Mouse (Mus musculus) layer of hippocampus, adult 8-10 months (tissue): ENCODE results near the gene Scn8a. TPM values are rescaled to one million over a fixed set of nuclear protein-coding genes. Genes with fewer than 3 reads are reported as not detected.
A peak's percentile ranks its signal among the peaks of the same experiment; 100 is the strongest.

Source experiments
- DNase-seq, 2 experiments: peaks; one replicate each; pipeline ENCODE4 v3.0.0; 2022; ENCODE audit warnings: low spot score in 2 of 2
- total RNA-seq, 4 experiments: library from RNA; stranded (reverse); gene quantifications; 2 replicates each; pipeline ENCODE4 v1.2.4; 2022

Gene Scn8a
- total RNA-seq, 4 experiments from 2014 or later, result 205 to 269 (median 234) TPM

GRCm38 (mm10) chr15:101028960-101029359, 159.3 kb downstream of the Scn8a start:
- DNase-seq, result no peak

- no peak for DNase-seq
These were observed 170.0 kb downstream of the Scn8a start for GRCm38 (mm10) chr15:101039651-101040050.

GRCm38 (mm10) chr15:101041966-101042365, 172.3 kb downstream of the Scn8a start:
- no peak for DNase-seq

- peak in 1 of 2 experiments; percentile 76 for DNase-seq
These were observed 173.0 kb downstream of the Scn8a start for GRCm38 (mm10) chr15:101042613-101043012.

- no peak for DNase-seq
These were observed 174.9 kb downstream of the Scn8a start for GRCm38 (mm10) chr15:101044531-101044930.

GRCm38 (mm10) chr15:101046039-101046526, 176.4 kb downstream of the Scn8a start:
- DNase-seq, result no peak

GRCm38 (mm10) chr15:101046527-101047193, 177.0 kb downstream of the Scn8a start:
- no peak for DNase-seq

- no peak for DNase-seq
These were observed 177.5 kb downstream of the Scn8a start, which contains the start of gene Gm47841 for GRCm38 (mm10) chr15:101047194-101047555. Gene Gm47841, minus strand, starts transcription at chr15:101047397.

- no peak for DNase-seq
These were observed 178.8 kb downstream of the Scn8a start for GRCm38 (mm10) chr15:101048338-101048896.

- no peak for DNase-seq
These were observed 182.2 kb downstream of the Scn8a start for GRCm38 (mm10) chr15:101051869-101052268.

GRCm38 (mm10) chr15:101052560-101053501, 183.2 kb downstream of the Scn8a start:
- no peak for DNase-seq

- DNase-seq, result no peak
These were observed 184.3 kb downstream of the Scn8a start for GRCm38 (mm10) chr15:101053832-101054459.

- no peak for DNase-seq
These were observed 184.9 kb downstream of the Scn8a start for GRCm38 (mm10) chr15:101054541-101054940.

- DNase-seq, result peak in 1 of 2 experiments; percentile 46
These were observed 186.6 kb downstream of the Scn8a start for GRCm38 (mm10) chr15:101056225-101056624.

GRCm38 (mm10) chr15:101059570-101060279, 190.1 kb downstream of the Scn8a start:
- DNase-seq, result no peak

- no peak for DNase-seq
These were observed 190.7 kb downstream of the Scn8a start for GRCm38 (mm10) chr15:101060280-101060852.

- no peak for DNase-seq
These were observed 195.4 kb downstream of the Scn8a start for GRCm38 (mm10) chr15:101065069-101065468.

GRCm38 (mm10) chr15:101066364-101066847, 196.7 kb downstream of the Scn8a start:
- DNase-seq, result no peak

GRCm38 (mm10) chr15:101066920-101067696, 197.4 kb downstream of the Scn8a start:
- no peak for DNase-seq
